Mouse (Mus musculus) hindbrain, postnatal 0 days (tissue): ENCODE results near the gene Kera. TPM values are rescaled to one million over a fixed set of nuclear protein-coding genes. Genes with fewer than 3 reads are reported as not detected.

Experiments used
- ATAC-seq: fragments of 200-750 bp; cut with Nextera tagmentation; 2 replicates; pipeline ENCODE4 v1.8.0; 2017; ENCODE audit warnings: mild to moderate bottlenecking, moderate TSS enrichment, moderate library complexity
- DNase-seq: peaks from one replicate; pipeline ENCODE4 v3.0.0-alpha.2; 2015; ENCODE audit warnings: low spot score
- H3K27ac ChIP-seq: fragments of 300-500 bp; sonication (generic); 2 replicates; pipeline ENCODE4 v1.5.1; 2014; ENCODE audit warnings: mild to moderate bottlenecking
- H3K27me3 ChIP-seq: fragments of 300-500 bp; sonication (generic); 2 replicates; pipeline ENCODE4 v1.6.1; 2014; ENCODE audit warnings: low read length, mixed read lengths; ENCODE audit not compliant: insufficient read depth
- H3K36me3 ChIP-seq: fragments of 300-500 bp; sonication (generic); 2 replicates; pipeline ENCODE4 v1.6.1; 2014; ENCODE audit warnings: low read length, mixed read lengths; ENCODE audit not compliant: insufficient read depth
- H3K4me1 ChIP-seq: fragments of 300-500 bp; sonication (generic); 2 replicates; pipeline ENCODE4 v1.6.1; 2014; ENCODE audit warnings: antibody characterized with exemption, low read length, mixed read lengths; ENCODE audit not compliant: insufficient read depth
- H3K4me2 ChIP-seq: fragments of 300-500 bp; sonication (generic); 2 replicates; pipeline ENCODE4 v1.6.1; 2014; ENCODE audit warnings: low read depth, mild to moderate bottlenecking, low read length, moderate library complexity, mixed read lengths
- H3K4me3 ChIP-seq: fragments of 300-500 bp; sonication (generic); 2 replicates; pipeline ENCODE4 v1.5.1; 2014; ENCODE audit warnings: low read length
- H3K9ac ChIP-seq: fragments of 300-500 bp; sonication (generic); replicated peaks from 2 replicates; pipeline ENCODE4 v1.6.1; 2014; ENCODE audit warnings: mild to moderate bottlenecking, low read length, moderate library complexity, mixed read lengths
- H3K9me3 ChIP-seq: fragments of 300-500 bp; sonication (generic); 2 replicates; pipeline ENCODE4 v1.6.1; 2016; ENCODE audit warnings: low read length, mixed read lengths
- CTCF ChIP-seq: IDR thresholded peaks from 2 replicates; pipeline ENCODE4 v1.5.1; 2016; ENCODE audit warnings: antibody characterized with exemption, control low read depth, low read depth
- WGBS: fragments of 180-500 bp; shearing (Covaris S2); extraction: QIAGEN DNeasy Blood & Tissue Kit; methylation state at CpG from one replicate; pipeline ENCODE4 v1.1.7; 2014; 5-methylcytosine and 5-hydroxymethylcytosine counted together
- polyA plus RNA-seq: library from polyadenylated mRNA; unstranded; fragments of >200 nt; fragmentation: Nextera tagmentation; extraction: Ambion mirVana; gene quantifications from 2 replicates; pipeline ENCODE4 v1.2.1, GENCODE M21; 2015
- total RNA-seq: library from RNA; depleted of rRNA; stranded (reverse); fragments of >200 nt; gene quantifications from 2 replicates; pipeline ENCODE4 v1.2.3, GENCODE M21; 2014

Gene Kera
- total and polyA plus RNA-seq, 2 experiments from 2014 or later = 0.05 TPM; not detected in 1

DNA sequence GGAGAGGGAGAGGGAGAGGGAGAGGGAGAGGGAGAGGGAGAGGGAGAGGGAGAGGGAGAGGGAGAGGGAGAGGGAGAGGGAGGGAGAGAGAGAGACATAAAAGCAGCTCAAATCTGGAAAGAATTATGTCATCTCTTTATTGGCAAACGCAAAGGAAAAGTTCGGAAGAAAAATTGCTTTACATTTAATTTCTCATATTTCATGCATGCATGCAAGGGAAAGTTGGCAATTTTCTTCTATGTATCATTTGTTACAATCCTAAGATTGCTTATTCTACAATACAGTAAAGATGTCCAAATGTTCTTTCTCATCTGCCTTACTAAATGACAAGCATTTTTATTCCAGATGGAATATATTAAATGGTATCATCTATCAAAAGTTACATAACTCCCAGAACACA lies 17.7 kb downstream of the Kera start:
- Histone ChIP-seq H3K4me1 (no peaks in the 10 kb centered on the region), H3K27me3 (no peaks in the 10 kb centered on the region), H3K9me3 (no peaks in the 10 kb centered on the region), H3K4me2 (no peak overlapping the region), H3K36me3 (no peaks in the 10 kb centered on the region), H3K9ac (no peak overlapping the region), H3K27ac (no peak overlapping the region), H3K4me3 (no peak overlapping the region)
- no peak for TF ChIP-seq CTCF
- no peak for DNase-seq
- 80% methylated on average over 2 of the region's 2 CpGs for WGBS
- ATAC-seq = no peak

DNA sequence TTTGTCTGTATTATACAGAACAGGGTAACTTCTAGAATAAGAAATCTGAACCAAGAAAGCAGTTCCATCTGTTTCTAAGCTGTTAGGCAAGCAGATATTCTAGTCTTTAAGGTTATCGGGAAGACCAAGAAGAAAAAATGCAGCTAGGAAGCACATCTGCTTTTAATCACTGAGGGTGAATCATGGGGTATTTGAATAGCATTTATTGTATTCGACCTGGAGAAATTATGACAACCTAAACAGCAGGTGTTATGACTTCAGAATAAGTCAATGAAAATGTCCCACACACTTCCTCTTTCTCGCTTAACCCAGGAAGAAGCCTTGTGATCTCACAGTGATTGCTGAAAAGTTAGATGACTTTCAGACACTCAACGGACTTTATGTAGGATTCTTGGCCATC lies 18.4 kb downstream of the Kera start:
- DNase-seq (no peak), ATAC-seq (no peak)
- WGBS = 74% methylated on average over 4 of the region's 4 CpGs
- Histone ChIP-seq H3K27me3 (no peaks in the 10 kb centered on the region), H3K9ac (no peak overlapping the region), H3K4me2 (no peak overlapping the region), H3K4me3 (no peak overlapping the region), H3K4me1 (no peaks in the 10 kb centered on the region), H3K9me3 (no peaks in the 10 kb centered on the region), H3K27ac (no peak overlapping the region), H3K36me3 (no peaks in the 10 kb centered on the region)
- no peak for TF ChIP-seq CTCF

DNA sequence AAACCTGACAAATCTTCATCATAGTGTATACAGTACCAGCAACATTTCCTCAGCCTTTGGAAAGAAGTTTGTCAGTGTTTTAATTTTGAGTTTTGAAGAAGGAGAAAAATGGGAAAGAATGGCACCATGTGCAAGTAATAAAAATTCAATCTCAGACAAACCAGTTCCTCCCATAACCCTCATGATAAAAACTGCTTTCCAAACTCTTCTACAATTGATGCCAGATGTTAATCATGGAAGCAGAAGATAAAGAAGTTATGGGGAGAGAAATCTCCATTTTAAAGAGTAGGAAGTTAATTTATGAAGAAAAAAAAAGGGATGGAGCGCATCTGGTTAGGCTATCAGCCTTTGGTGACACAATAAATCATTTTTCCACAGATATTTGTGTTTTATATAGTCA lies 19.9 kb downstream of the Kera start:
- no peak for TF ChIP-seq CTCF

DNA sequence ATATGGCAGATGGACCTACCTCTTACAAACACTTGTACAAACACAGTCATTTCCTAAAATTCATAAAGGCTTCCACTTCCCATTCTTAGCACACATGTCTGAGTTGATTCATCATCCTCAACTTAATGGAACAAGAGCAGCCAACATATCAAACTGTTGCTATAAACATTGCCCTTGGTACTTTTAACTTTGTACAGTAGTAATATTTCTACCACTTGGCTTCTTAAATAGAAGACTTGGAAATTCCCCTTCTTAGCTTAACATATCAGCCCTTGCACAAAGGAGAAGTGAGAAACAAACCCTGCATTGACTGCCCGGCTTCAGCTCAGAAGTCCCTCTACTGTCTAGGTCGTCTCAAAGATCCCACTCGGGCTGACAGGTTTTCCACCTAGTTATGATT lies 24.4 kb downstream of the Kera start:
- WGBS = 88% methylated on average over 3 of the region's 3 CpGs
- H3K4me2 ChIP-seq = no peak overlapping the region
- no peak for TF ChIP-seq CTCF
- H3K4me1 ChIP-seq = no peaks in the 10 kb centered on the region
- DNase-seq (no peak), ATAC-seq (no peak)
- H3K9ac ChIP-seq = no peak overlapping the region
- no peaks in the 10 kb centered on the region for H3K9me3 ChIP-seq
- no peak overlapping the region for H3K4me3 ChIP-seq
- no peaks in the 10 kb centered on the region for H3K36me3 ChIP-seq
- no peak overlapping the region for H3K27ac ChIP-seq
- H3K27me3 ChIP-seq = no peaks in the 10 kb centered on the region

More for the DNA sequence above, 19.9 kb downstream of the Kera start:
- H3K27me3 ChIP-seq = no peaks in the 10 kb centered on the region
- DNase-seq = no peak
- H3K4me2 ChIP-seq = no peak overlapping the region
- ATAC-seq = no peak
- H3K36me3 ChIP-seq = no peaks in the 10 kb centered on the region
- no peak overlapping the region for H3K27ac ChIP-seq
- H3K4me3 ChIP-seq = no peak overlapping the region
- H3K9ac ChIP-seq = no peak overlapping the region
- no peaks in the 10 kb centered on the region for H3K4me1 ChIP-seq
- H3K9me3 ChIP-seq = no peaks in the 10 kb centered on the region
- WGBS = 93% methylated on average over 1 of the region's 1 CpGs

GRCm38 (mm10) chr10:97641926-97642325 lies 35.2 kb downstream of the Kera start:
- H3K36me3 ChIP-seq = no peaks in the 10 kb centered on the region
- no peak overlapping the region for H3K9ac ChIP-seq
- ATAC-seq (no peak), DNase-seq (no peak)
- 92% methylated on average over 2 of the region's 2 CpGs for WGBS
- no peak overlapping the region for H3K4me3 ChIP-seq
- no peaks in the 10 kb centered on the region for H3K9me3 ChIP-seq
- H3K27me3 ChIP-seq = no peaks in the 10 kb centered on the region
- H3K27ac ChIP-seq = no peak overlapping the region
- no peaks in the 10 kb centered on the region for H3K4me1 ChIP-seq
- no peak overlapping the region for H3K4me2 ChIP-seq
- TF ChIP-seq CTCF = no peak

DNA sequence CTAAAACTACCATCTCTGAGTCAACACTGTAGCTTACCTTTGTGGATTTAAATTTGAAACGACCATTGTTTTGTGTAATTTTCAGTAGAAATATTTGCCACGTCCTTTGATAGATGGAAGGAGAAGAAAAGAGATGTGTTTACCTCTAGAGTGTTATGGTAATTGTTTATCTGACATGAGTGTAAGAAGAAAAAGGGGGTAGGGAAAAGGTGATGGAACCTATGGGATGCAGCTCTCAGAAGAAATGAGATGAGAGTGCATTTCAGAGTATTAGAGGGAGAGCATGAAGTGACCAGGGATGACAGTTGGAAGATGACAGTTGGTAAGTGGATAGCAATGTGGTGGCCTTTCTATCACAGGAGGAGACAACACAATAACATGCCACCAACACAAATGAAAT lies 37.1 kb downstream of the Kera start, which contains the start of gene Epyc:
Epyc (plus strand) TSS at position 301 of the 400 bp plus-strand sequence.
- WGBS = 87% methylated on average over 2 of the region's 2 CpGs
- TF ChIP-seq CTCF = no peak
- Histone ChIP-seq H3K36me3 (no peaks in the 10 kb centered on the region), H3K4me1 (no peaks in the 10 kb centered on the region), H3K4me3 (no peak within 1 kb of the TSS), H3K27me3 (no peaks in the 10 kb centered on the region), H3K9ac (no peak within 1 kb of the TSS), H3K27ac (no peak within 1 kb of the TSS), H3K4me2 (no peak within 1 kb of the TSS), H3K9me3 (no peaks in the 10 kb centered on the region)
- DNase-seq (no peak), ATAC-seq (no peak)

DNA sequence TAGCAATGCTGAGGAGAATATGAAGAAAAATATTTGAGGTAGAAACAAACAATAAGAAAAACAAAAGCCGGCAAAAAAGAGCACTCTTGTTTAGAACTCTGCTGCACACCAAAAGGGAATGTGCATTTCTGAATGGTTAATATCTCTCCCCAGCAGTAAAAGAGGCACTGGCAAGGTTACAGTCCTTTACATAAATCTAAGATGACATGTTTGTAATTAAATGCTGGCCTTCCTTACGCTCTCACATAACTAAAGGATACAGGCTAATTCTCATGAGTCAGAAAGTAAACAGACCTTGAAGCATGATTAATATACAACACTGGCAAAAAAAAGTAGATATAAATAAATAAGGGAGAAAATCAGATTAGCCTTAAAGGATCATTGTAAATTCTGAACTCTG lies 43.7 kb downstream of the Kera start:
- Histone ChIP-seq H3K4me3 (no peak overlapping the region), H3K27ac (no peak overlapping the region), H3K4me2 (no peak overlapping the region), H3K36me3 (no peaks in the 10 kb centered on the region), H3K27me3 (no peaks in the 10 kb centered on the region), H3K9me3 (no peaks in the 10 kb centered on the region), H3K4me1 (no peaks in the 10 kb centered on the region), H3K9ac (no peak overlapping the region)
- WGBS = 70% methylated on average over 2 of the region's 2 CpGs
- DNase-seq (no peak), ATAC-seq (no peak)
- no peak for TF ChIP-seq CTCF
